Mouse (Mus musculus) limb, embryonic 13.5 days (tissue): ENCODE measurements at regions not wholly inside any gene's neighbourhood (a gene's known extent, or its start where the extent isn't known, plus 50 kb on each side); places are given as distances from the start of the nearest gene placed in this dataset.
"Not testable (repeated sequence)": the region's sequence is repeated elsewhere in the genome, so short reads cannot be mapped to it uniquely, and the experiment has no call there.

ENCODE experiments used
- ATAC-seq: fragments of 200-750 bp; cut with Nextera tagmentation; 2 replicates; pipeline ENCODE4 v1.8.0; 2017; ENCODE audit warnings: low read depth, moderate number of reproducible peaks, moderate TSS enrichment; ENCODE audit not compliant: low FRiP score
- H3K27ac ChIP-seq: fragments of 300-500 bp; sonication (generic); 2 replicates; pipeline ENCODE4 v1.5.1; 2015; ENCODE audit warnings: inconsistent platforms, mild to moderate bottlenecking, moderate library complexity
- H3K27me3 ChIP-seq: fragments of 300-500 bp; sonication (generic); 2 replicates; pipeline ENCODE4 v1.6.1; 2015; ENCODE audit warnings: mild to moderate bottlenecking, inconsistent platforms
- H3K36me3 ChIP-seq: fragments of 300-500 bp; sonication (generic); 2 replicates; pipeline ENCODE4 v1.6.1; 2015; ENCODE audit warnings: inconsistent platforms, mild to moderate bottlenecking, moderate library complexity
- H3K4me1 ChIP-seq: fragments of 300-500 bp; sonication (generic); 2 replicates; pipeline ENCODE4 v1.6.1; 2015; ENCODE audit warnings: inconsistent platforms
- H3K4me2 ChIP-seq: fragments of 300-500 bp; sonication (generic); replicated peaks from 2 replicates; pipeline ENCODE4 v1.6.1; 2015; ENCODE audit warnings: inconsistent platforms, mild to moderate bottlenecking, moderate library complexity
- H3K4me3 ChIP-seq: fragments of 300-500 bp; sonication (generic); 2 replicates; pipeline ENCODE4 v1.5.1; 2015; ENCODE audit warnings: moderate library complexity, mild to moderate bottlenecking, inconsistent platforms
- H3K9ac ChIP-seq: fragments of 300-500 bp; sonication (generic); 2 replicates; pipeline ENCODE4 v1.6.1; 2015; ENCODE audit warnings: mild to moderate bottlenecking, inconsistent platforms
- H3K9me3 ChIP-seq: fragments of 300-500 bp; sonication (generic); 2 replicates; pipeline ENCODE4 v1.6.1; 2016; ENCODE audit warnings: inconsistent platforms
- WGBS: fragments of 180-500 bp; shearing (Covaris S2); methylation state at CpG from one replicate; pipeline ENCODE4 v1.1.7; 2015; 5-methylcytosine and 5-hydroxymethylcytosine counted together

DNA sequence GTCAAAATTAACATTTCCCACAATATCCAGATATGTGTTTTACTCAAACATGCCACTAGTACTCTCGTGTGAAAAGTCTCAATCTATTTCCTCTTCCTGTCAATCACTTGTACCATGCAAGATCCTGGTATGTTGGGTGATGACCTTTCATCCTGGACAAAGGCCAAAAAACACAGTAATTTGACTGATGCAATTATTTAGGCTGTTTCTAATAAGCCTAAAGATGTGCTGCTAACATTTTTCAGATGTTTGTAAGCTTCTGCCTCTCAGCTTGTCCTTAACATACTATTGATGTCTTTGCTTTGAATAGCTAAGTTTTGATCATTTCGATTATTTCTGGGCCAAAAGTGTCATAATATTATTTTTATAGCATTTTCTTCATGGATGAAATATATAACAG lies 418.4 kb upstream of the Arrdc4 start:
- H3K4me1 ChIP-seq, result no peaks in the 10 kb centered on the region
- WGBS, result 38% methylated on average over 2 of the region's 2 CpGs
- no peaks in the 10 kb centered on the region for H3K36me3 ChIP-seq
- no peaks in the 10 kb centered on the region for H3K9me3 ChIP-seq
- no peak overlapping the region for H3K9ac ChIP-seq
- no peak overlapping the region for H3K27ac ChIP-seq
- H3K4me2 ChIP-seq, result no peak overlapping the region
- no peak for ATAC-seq
- no peak overlapping the region for H3K4me3 ChIP-seq
- no peaks in the 10 kb centered on the region for H3K27me3 ChIP-seq

DNA sequence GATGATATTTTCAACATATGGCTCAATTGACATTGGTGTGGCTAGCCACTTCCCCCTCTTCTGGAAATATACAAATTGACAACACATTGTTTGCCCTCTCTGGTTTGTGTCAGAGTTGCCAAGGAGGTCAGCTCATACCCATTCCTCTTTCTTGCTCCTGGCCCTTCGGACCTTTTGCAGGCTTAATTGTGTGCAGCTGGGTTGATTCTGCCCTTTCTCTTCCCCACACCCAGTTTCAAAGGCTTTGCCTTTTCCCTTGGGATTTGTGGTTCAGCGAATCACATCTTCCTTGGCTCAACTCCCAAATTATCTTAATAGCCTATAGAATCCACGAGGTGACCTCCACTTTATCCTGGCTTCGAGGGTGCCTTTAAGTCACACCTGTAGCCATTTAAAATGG lies 412.9 kb upstream of the Arrdc4 start:
- no peak overlapping the region for H3K4me2 ChIP-seq
- 15% methylated on average over 4 of the region's 4 CpGs for WGBS
- H3K4me3 ChIP-seq, result no peak overlapping the region
- no peak overlapping the region for H3K27ac ChIP-seq
- no peaks in the 10 kb centered on the region for H3K4me1 ChIP-seq
- no peaks in the 10 kb centered on the region for H3K9me3 ChIP-seq
- H3K36me3 ChIP-seq, result no peaks in the 10 kb centered on the region
- no peaks in the 10 kb centered on the region for H3K27me3 ChIP-seq
- H3K9ac ChIP-seq, result no peak overlapping the region
- no peak for ATAC-seq

DNA sequence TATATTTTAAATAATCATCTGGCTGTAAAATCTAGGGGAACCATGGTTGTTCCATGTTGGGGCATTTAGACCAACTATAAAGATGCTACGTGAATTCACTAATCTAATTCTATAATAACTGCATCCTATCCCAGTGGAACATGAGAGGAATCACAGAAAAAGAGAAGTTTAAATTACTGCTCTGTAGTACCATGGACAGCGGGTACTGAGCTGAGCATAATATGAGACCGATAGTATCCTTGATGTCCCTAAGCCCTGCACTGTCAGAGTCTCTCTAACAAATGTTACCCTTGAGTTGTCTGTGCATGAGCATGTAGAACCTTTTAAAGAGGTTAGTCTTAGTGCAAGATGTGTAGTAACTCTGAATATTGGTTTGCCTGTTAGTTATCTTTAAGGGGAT lies 393.3 kb upstream of the Arrdc4 start:
- no peaks in the 10 kb centered on the region for H3K9me3 ChIP-seq
- no peak overlapping the region for H3K9ac ChIP-seq
- 73% methylated on average over 3 of the region's 3 CpGs for WGBS
- no peak for ATAC-seq
- H3K27me3 ChIP-seq, result no peaks in the 10 kb centered on the region
- H3K4me1 ChIP-seq, result no peaks in the 10 kb centered on the region
- H3K27ac ChIP-seq, result no peak overlapping the region
- H3K4me2 ChIP-seq, result no peak overlapping the region
- no peak overlapping the region for H3K4me3 ChIP-seq
- H3K36me3 ChIP-seq, result no peaks in the 10 kb centered on the region

GRCm38 (mm10) chr7:69133441-69133840 lies 384.4 kb upstream of the Arrdc4 start:
- Histone ChIP-seq H3K4me3 (no peak overlapping the region), H3K36me3 (no peaks in the 10 kb centered on the region), H3K4me1 (no peaks in the 10 kb centered on the region), H3K27ac (no peak overlapping the region), H3K9ac (no peak overlapping the region), H3K4me2 (no peak overlapping the region), H3K27me3 (no peaks in the 10 kb centered on the region), H3K9me3 (no peaks in the 10 kb centered on the region)
- no peak for ATAC-seq
- WGBS, result 83% methylated on average over 2 of the region's 2 CpGs

DNA sequence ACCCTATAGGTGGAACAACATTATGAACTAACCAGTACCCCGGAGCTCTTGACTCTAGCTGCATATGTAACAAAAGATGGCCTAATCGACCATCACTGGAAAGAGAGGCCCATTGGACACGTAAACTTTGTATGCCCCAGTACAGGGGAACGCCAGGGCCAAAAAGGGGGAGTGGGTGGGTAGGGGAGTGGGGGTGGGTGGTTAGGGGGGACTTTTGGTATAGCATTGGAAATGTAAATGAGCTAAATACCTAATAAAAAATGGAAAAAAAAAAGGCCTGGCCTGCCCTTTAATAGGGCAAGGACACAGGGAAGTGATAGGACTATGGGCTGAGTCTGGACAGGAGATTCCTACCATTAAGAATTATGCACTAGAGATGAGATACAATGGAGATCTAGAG lies 352.7 kb upstream of the Arrdc4 start:
- WGBS, result 83% methylated on average over 2 of the region's 4 CpGs
- not testable (repeated sequence) for H3K9me3 ChIP-seq, H3K4me2 ChIP-seq, H3K4me1 ChIP-seq, H3K36me3 ChIP-seq, H3K27ac ChIP-seq, ATAC-seq, H3K4me3 ChIP-seq, H3K27me3 ChIP-seq, H3K9ac ChIP-seq

DNA sequence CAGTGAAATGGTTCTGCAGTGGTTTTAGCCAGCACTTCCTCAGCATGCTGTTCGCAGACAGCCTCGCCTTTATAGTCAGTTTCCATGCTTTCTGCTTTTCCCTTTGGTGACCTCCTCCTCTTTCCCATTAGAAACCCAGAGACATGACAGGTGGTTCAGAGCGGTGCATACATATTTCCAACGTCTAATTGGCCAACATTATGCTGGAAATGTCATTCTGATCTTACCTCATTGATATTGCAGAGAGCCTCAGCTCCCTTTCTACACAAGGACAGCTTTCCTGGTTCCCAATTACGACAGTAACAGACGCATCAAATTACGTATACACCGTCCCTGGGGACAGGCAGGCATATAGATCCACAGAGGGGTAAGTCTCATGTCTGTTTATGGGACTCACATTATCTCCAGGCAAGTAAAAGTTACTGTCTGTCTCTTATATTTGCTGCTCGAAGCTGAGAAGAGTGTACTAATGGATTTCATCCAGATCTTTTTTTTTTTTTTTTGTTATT lies 348.6 kb upstream of the Arrdc4 start:
- Histone ChIP-seq H3K9ac (no peak overlapping the region), H3K4me1 (0 out of 2 replicates have a peak, but pooled peaks cover 9% of the 10 kb centered on the region), H3K27ac (no peak overlapping the region), H3K27me3 (no peaks in the 10 kb centered on the region; the same call in 1 of the 2 replicates), H3K9me3 (no peaks in the 10 kb centered on the region), H3K4me3 (no peak overlapping the region), H3K36me3 (no peaks in the 10 kb centered on the region), H3K4me2 (no peak overlapping the region)
- ATAC-seq, result no peak
- 31% methylated on average over 9 of the region's 9 CpGs for WGBS

DNA sequence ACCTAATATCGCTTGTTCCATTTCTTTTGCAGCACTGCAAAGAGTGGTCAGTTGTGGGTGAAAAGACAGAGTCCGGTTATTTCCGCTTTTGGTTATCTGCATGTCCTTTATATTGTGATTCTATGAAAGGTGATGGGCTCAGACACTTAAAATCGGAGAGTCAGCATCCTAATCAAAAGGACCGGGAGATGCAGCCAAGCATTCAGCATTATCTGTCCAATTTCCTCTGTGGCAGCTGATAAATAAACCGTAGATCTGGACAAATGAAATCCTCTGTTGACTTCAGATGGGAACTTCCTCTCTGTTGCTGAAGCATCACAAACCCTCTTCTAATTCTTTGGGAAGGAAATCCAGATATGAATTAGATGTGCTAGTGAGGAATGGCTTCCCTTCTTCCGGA lies 325.7 kb upstream of the Arrdc4 start:
- H3K4me3 ChIP-seq, result no peak overlapping the region
- no peak overlapping the region for H3K4me2 ChIP-seq
- H3K36me3 ChIP-seq, result no peaks in the 10 kb centered on the region
- no peak overlapping the region for H3K27ac ChIP-seq
- ATAC-seq, result no peak
- H3K4me1 ChIP-seq, result no peaks in the 10 kb centered on the region
- no peaks in the 10 kb centered on the region for H3K9me3 ChIP-seq
- H3K27me3 ChIP-seq, result no peaks in the 10 kb centered on the region
- H3K9ac ChIP-seq, result no peak overlapping the region
- WGBS, result 93% methylated on average over 7 of the region's 7 CpGs

DNA sequence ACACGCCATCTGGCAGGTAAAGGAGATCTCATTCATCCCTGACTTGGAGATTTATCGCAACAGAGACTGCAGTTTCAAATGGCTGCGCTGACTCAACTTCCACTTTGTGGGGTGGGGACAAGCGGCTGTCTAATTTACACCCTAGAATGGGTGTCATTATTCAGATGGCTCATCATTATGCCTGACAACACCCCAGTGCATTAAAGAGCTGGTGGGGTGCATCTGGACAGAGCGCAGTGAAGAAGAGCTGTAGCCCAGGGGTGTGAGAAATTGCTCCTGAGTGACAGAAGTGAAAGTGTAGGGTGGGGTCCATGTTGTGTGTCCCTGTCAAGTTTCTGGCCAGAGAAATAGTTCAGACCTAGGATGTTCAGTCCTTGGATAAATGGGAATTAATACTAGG lies 314.0 kb upstream of the Arrdc4 start:
- WGBS, result 70% methylated on average over 5 of the region's 5 CpGs
- no peak overlapping the region for H3K27ac ChIP-seq
- no peak overlapping the region for H3K4me2 ChIP-seq
- no peaks in the 10 kb centered on the region for H3K27me3 ChIP-seq
- no peaks in the 10 kb centered on the region for H3K4me1 ChIP-seq
- no peak for ATAC-seq
- no peak overlapping the region for H3K9ac ChIP-seq
- H3K4me3 ChIP-seq, result no peak overlapping the region
- no peaks in the 10 kb centered on the region for H3K9me3 ChIP-seq
- no peaks in the 10 kb centered on the region for H3K36me3 ChIP-seq

DNA sequence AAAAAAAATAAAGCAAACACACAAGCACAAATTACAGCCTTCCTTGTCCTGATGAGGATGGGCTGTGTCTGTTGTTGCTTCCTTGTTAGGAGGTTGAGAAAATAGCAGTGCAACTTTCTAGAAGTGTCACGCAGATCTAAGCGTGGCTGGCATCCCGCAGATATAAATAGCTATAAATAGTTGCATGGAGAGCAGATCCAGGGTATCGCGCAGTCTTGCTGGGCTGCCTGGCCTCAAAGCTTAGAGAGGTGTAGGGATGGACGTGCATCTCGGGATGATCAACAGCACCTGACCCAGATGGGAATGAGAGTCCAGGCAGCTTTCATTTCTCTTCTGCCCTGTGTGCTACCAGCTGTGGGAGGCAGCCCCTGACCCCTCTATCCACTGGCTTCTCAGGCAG lies 313.5 kb upstream of the Arrdc4 start:
- Histone ChIP-seq H3K27ac (no peak overlapping the region), H3K27me3 (no peaks in the 10 kb centered on the region), H3K36me3 (no peaks in the 10 kb centered on the region), H3K9me3 (no peaks in the 10 kb centered on the region), H3K4me2 (no peak overlapping the region), H3K4me1 (no peaks in the 10 kb centered on the region), H3K9ac (no peak overlapping the region), H3K4me3 (no peak overlapping the region)
- 72% methylated on average over 7 of the region's 7 CpGs for WGBS
- ATAC-seq, result no peak

DNA sequence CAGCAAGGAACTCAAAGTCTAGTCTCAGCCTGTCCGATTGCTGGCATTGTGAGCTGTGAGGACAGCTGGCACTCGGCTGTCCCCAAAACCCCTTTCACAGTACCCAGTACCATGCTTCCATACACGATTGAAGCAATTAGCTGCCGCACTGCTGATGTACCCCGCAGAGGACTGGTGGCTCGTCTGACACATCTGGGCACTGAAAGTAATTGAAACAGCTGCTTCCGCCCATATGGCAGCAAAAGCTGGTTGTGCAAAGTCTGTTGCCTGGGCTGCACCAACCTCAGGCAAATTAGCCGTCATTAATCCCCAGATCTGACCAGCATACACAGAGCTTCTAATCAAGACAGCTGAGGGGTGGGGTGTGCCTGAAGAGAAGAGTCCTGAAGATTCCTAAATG lies 313.1 kb upstream of the Arrdc4 start:
- Histone ChIP-seq H3K9me3 (no peaks in the 10 kb centered on the region), H3K9ac (no peak overlapping the region), H3K27me3 (no peaks in the 10 kb centered on the region), H3K36me3 (no peaks in the 10 kb centered on the region), H3K4me2 (no peak overlapping the region), H3K4me1 (no peaks in the 10 kb centered on the region), H3K27ac (no peak overlapping the region), H3K4me3 (no peak overlapping the region)
- 30% methylated on average over 8 of the region's 8 CpGs for WGBS
- ATAC-seq, result no peak

DNA sequence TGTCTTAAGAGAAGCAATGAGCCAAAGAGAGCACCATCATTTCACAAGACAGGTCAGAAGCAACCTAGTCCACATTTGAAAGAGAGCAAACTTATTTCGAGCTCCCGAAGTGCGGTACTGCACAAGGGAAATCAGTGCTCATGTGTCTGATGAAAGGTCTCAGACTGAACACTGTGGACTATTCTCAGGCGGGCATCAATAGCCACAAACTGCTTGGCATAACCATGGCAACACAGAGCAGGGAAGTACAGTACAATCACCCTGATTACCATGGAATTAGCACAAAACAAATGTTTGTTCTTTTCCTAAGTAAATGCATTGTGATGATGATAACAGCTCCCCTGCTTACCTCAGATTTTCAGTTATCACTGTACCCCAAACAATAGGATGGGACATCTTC lies 312.2 kb upstream of the Arrdc4 start:
- no peak overlapping the region for H3K4me2 ChIP-seq
- no peak overlapping the region for H3K4me3 ChIP-seq
- no peak for ATAC-seq
- H3K4me1 ChIP-seq, result no peaks in the 10 kb centered on the region
- H3K36me3 ChIP-seq, result no peaks in the 10 kb centered on the region
- H3K27ac ChIP-seq, result no peak overlapping the region
- H3K27me3 ChIP-seq, result no peaks in the 10 kb centered on the region
- WGBS, result 95% methylated on average over 4 of the region's 4 CpGs
- H3K9me3 ChIP-seq, result no peaks in the 10 kb centered on the region
- no peak overlapping the region for H3K9ac ChIP-seq

DNA sequence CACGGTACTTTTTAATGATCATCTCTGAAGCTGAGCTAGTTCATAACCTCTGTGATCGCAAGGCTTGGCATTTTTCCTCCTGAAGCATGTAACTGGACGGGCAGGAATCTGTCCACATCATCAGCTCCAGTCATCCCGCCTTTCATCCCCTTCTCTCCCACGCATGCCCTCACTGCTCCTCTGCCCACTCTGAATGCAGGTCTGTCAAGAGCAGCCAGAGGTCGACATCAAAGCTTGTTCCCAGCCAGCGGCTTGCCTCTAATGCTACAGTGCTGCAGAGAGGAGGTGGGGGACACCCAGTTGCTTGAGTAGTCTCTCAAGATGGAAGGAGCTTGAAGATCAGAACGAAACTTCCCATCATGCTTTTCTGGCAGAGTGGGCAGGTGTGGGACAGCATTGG lies 267.5 kb upstream of the Arrdc4 start:
- Histone ChIP-seq H3K4me1 (no peaks in the 10 kb centered on the region), H3K9me3 (no peaks in the 10 kb centered on the region), H3K4me2 (no peak overlapping the region), H3K4me3 (no peak overlapping the region), H3K9ac (no peak overlapping the region), H3K36me3 (no peaks in the 10 kb centered on the region), H3K27ac (no peak overlapping the region), H3K27me3 (no peaks in the 10 kb centered on the region)
- no peak for ATAC-seq
- 54% methylated on average over 8 of the region's 8 CpGs for WGBS

DNA sequence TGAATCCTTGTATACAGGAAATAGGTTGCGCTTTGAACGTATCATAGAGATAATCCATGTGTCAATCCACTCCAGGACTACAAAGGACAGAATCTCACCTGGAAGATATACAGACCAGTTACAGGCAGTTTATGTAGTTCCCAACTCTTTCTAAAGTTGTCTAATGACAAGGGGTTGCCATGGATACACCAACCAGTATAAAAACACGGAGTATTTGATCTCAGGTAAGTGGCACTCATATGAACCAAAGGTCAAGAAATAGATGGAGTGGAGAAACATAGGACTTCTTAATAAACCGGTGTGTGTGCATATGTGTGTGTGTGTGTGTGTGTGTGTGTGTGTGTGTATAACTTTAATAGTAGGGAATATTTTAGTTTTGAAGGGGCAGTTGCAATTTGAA lies 266.0 kb upstream of the Arrdc4 start:
- H3K4me3 ChIP-seq, result no peak overlapping the region
- H3K27ac ChIP-seq, result no peak overlapping the region
- 81% methylated on average over 4 of the region's 4 CpGs for WGBS
- ATAC-seq, result no peak
- H3K9ac ChIP-seq, result no peak overlapping the region
- no peak overlapping the region for H3K4me2 ChIP-seq
- H3K4me1 ChIP-seq, result no peaks in the 10 kb centered on the region
- H3K36me3 ChIP-seq, result no peaks in the 10 kb centered on the region
- no peaks in the 10 kb centered on the region for H3K9me3 ChIP-seq
- H3K27me3 ChIP-seq, result no peaks in the 10 kb centered on the region
